Mouse (Mus musculus) neural tube, embryonic 12.5 days (tissue): Measurements from ENCODE around the gene Col6a5. TPM values are rescaled to one million over a fixed set of nuclear protein-coding genes. Genes with fewer than 3 reads are reported as not detected.

Source experiments
- ATAC-seq: fragments of 200-750 bp; cut with Nextera tagmentation; 2 replicates; pipeline ENCODE4 v1.8.0; 2017; ENCODE audit warnings: low read depth, mild to moderate bottlenecking, moderate TSS enrichment, moderate library complexity; ENCODE audit not compliant: low FRiP score
- H3K27ac ChIP-seq: fragments of 300-500 bp; sonication (generic); 2 replicates; pipeline ENCODE4 v1.5.1; 2016
- H3K27me3 ChIP-seq: fragments of 300-500 bp; sonication (generic); replicated peaks from 2 replicates; pipeline ENCODE4 v1.6.1; 2016; ENCODE audit warnings: mild to moderate bottlenecking
- H3K36me3 ChIP-seq: fragments of 300-500 bp; sonication (generic); 2 replicates; pipeline ENCODE4 v1.6.1; 2016; ENCODE audit warnings: mild to moderate bottlenecking
- H3K4me1 ChIP-seq: fragments of 300-500 bp; sonication (generic); 2 replicates; pipeline ENCODE4 v1.6.1; 2016
- H3K4me2 ChIP-seq: fragments of 300-500 bp; sonication (generic); replicated peaks from 2 replicates; pipeline ENCODE4 v1.6.1; 2016; ENCODE audit warnings: mild to moderate bottlenecking
- H3K4me3 ChIP-seq: fragments of 300-500 bp; sonication (generic); 2 replicates; pipeline ENCODE4 v1.5.1; 2016
- H3K9ac ChIP-seq: fragments of 300-500 bp; sonication (generic); 2 replicates; pipeline ENCODE4 v1.6.1; 2016; ENCODE audit warnings: mild to moderate bottlenecking
- H3K9me3 ChIP-seq: fragments of 300-500 bp; sonication (generic); 2 replicates; pipeline ENCODE4 v1.6.1; 2016; ENCODE audit warnings: mild to moderate bottlenecking
- WGBS: fragments of 180-500 bp; shearing (Covaris S2); methylation state at CpG from one replicate; pipeline ENCODE4 v1.1.7; 2016; 5-methylcytosine and 5-hydroxymethylcytosine counted together
- polyA plus RNA-seq: library from polyadenylated mRNA; unstranded; fragments of >200 nt; fragmentation: Nextera tagmentation; extraction: Ambion mirVana; gene quantifications from 2 replicates; pipeline ENCODE4 v1.2.1, GENCODE M21; 2016

Col6a5 gene
- polyA plus RNA-seq, 1 experiment from 2014 or later, result 0.09 TPM

DNA sequence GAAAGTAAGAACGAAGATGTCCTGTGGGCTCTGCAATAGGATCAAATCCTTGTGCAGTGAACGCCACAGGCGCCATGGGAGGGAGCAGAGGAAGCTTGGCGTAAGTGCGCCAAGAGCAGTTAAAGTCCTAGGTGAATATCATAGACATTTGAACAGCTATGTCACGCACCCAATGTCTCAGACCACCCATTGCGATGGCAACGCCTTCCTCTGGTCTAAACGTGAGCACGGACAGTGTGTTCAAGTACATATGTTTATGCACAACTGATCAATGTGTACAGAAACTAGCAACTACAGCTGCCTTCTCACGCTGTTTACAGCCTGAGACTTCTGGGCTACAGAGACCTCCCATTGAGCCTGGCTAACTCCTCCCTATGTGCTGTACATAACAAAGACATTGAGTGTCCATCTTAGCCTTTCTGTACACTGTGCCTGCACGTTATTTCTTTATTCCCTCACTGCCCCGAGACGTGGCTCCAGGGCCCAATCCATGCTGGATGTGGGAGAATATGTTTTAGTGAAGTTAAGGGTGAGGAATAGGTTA is 11.0 kb upstream of the Col6a5 start:
- H3K27ac ChIP-seq, result no peak overlapping the region
- no peak for ATAC-seq
- H3K27me3 ChIP-seq, result 0 out of 2 replicates have a peak, but pooled peaks cover 4% of the 10 kb centered on the region
- no peaks in the 10 kb centered on the region for H3K36me3 ChIP-seq
- no peak overlapping the region for H3K4me3 ChIP-seq
- H3K9me3 ChIP-seq, result no peaks in the 10 kb centered on the region
- 90% methylated on average over 14 of the region's 14 CpGs for WGBS
- no peak overlapping the region for H3K4me2 ChIP-seq
- H3K9ac ChIP-seq, result no peak overlapping the region
- H3K4me1 ChIP-seq, result no peaks in the 10 kb centered on the region

GRCm38 (mm10) chr9:105970901-105971300 is 10.5 kb upstream of the Col6a5 start:
- ATAC-seq, result no peak

DNA sequence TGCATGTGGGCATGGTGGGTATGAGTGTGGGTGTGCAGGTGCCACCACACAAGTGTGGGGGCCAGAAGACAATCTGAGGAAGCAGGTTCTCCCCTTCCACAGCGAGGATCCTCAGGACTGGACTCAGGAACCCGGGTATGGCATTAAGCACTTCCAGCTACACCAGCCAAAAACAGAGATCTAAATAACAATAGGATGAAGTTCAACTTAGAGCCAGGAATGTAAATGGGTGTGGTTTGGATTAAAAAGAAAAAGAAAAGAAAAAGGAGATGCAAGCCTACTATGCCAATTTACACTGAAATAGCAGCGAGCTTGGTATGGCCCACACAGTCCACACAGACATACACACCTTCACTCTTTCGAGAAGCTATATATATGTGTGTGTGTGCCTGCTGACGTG is 7.5 kb upstream of the Col6a5 start:
- Histone ChIP-seq H3K27ac (no peak overlapping the region), H3K4me1 (no peaks in the 10 kb centered on the region), H3K36me3 (no peaks in the 10 kb centered on the region), H3K9me3 (no peaks in the 10 kb centered on the region), H3K9ac (no peak overlapping the region), H3K27me3 (no peaks in the 10 kb centered on the region), H3K4me2 (no peak overlapping the region), H3K4me3 (no peak overlapping the region)
- whole genome bisulfite sequencing, result 83% methylated on average over 5 of the region's 5 CpGs
- no peak for ATAC-seq

More at GRCm38 (mm10) chr9:105970901-105971300, 10.5 kb upstream of the Col6a5 start:
- no peaks in the 10 kb centered on the region for H3K9me3 ChIP-seq
- no peak overlapping the region for H3K4me2 ChIP-seq
- no peaks in the 10 kb centered on the region for H3K27me3 ChIP-seq
- H3K36me3 ChIP-seq, result no peaks in the 10 kb centered on the region
- no peak overlapping the region for H3K4me3 ChIP-seq
- H3K27ac ChIP-seq, result no peak overlapping the region
- no peaks in the 10 kb centered on the region for H3K4me1 ChIP-seq
- WGBS, result 87% methylated on average over 5 of the region's 5 CpGs
- H3K9ac ChIP-seq, result no peak overlapping the region

GRCm38 (mm10) chr9:105959116-105959515 is 1.3 kb downstream of the Col6a5 start:
- no peak for ATAC-seq
- 67% methylated on average over 1 of the region's 1 CpGs for WGBS
- Histone ChIP-seq H3K4me2 (no peak overlapping the region), H3K4me3 (no peak overlapping the region), H3K4me1 (peaks cover 5% of the 10 kb centered on the region; the same call in 1 of the 2 replicates), H3K27me3 (peaks cover 6% of the 10 kb centered on the region; the same call in 1 of the 2 replicates), H3K9ac (no peak overlapping the region), H3K36me3 (no peaks in the 10 kb centered on the region), H3K9me3 (no peaks in the 10 kb centered on the region), H3K27ac (no peak overlapping the region)

DNA sequence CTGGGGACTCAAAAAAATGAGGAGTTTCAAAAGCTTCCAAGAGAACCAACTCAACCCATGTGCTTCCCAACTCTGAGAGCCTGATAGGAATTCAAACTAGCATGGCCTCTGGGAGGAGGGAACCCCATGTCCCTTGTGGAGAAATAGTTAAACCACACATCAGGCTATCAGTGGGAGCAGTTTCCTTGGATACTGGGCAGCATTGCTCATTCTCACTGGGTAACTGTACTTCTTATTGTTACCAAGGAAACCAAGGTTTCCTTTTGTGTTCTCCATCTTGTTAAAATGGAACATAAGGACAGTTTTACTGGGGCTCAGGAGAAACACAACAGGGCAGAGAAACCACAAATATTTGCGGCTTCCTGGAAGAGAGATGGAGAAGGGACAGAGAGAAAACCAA is 10.7 kb downstream of the Col6a5 start:
- ATAC-seq, result no peak
- H3K4me1 ChIP-seq, result no peaks in the 10 kb centered on the region
- H3K9ac ChIP-seq, result no peak overlapping the region
- WGBS, result 91% methylated on average over 1 of the region's 1 CpGs
- H3K4me2 ChIP-seq, result no peak overlapping the region
- H3K9me3 ChIP-seq, result no peaks in the 10 kb centered on the region
- no peaks in the 10 kb centered on the region for H3K27me3 ChIP-seq
- H3K27ac ChIP-seq, result no peak overlapping the region
- H3K36me3 ChIP-seq, result no peaks in the 10 kb centered on the region
- H3K4me3 ChIP-seq, result no peak overlapping the region

DNA sequence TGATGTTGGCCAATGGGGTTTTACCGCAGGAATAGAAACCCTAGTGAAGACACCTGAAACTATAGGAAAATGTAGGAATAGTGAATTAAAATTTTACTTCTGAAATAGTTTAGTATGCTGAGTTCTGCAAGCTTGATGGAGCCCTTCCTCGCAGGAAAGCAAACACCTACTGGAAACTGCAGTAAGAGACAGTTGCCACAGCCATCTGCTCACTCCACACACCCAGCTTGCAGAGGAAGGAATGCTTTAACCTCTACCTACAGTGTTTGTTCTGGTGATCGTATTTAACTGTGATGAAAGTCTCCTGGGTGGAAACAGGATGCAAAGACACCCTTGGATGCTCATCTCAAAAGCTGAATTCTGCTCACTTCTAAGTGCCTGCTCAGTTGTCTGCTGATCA is 12.9 kb downstream of the Col6a5 start:
- ATAC-seq, result no peak

DNA sequence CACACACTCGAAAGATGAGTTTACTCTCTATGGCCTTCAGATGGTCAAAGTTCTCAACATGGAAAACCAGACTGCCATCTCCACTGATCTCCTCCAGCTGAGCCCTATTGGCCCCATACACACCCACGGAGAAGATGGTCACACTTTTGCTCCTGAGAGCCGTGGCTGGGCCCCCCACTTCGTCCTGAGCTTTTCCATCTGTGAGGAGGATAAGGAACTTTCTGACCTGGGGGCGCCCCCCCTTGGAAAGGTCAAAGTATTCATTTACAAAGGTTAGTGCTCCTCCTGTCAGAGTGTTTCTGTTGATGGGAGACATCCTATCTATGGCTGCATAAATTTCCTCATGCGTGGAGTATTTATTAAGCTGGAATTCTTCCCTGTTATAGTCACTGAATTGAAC is 26.6 kb downstream of the Col6a5 start:
- no peaks in the 10 kb centered on the region for H3K9me3 ChIP-seq
- 67% methylated on average over 6 of the region's 6 CpGs for WGBS
- no peaks in the 10 kb centered on the region for H3K27me3 ChIP-seq
- no peaks in the 10 kb centered on the region for H3K4me1 ChIP-seq
- H3K4me3 ChIP-seq, result no peak overlapping the region
- H3K4me2 ChIP-seq, result no peak overlapping the region
- H3K36me3 ChIP-seq, result no peaks in the 10 kb centered on the region
- no peak overlapping the region for H3K9ac ChIP-seq
- no peak for ATAC-seq
- no peak overlapping the region for H3K27ac ChIP-seq

More for the DNA sequence above, 12.9 kb downstream of the Col6a5 start:
- H3K36me3 ChIP-seq, result no peaks in the 10 kb centered on the region
- no peak overlapping the region for H3K4me3 ChIP-seq
- H3K4me2 ChIP-seq, result no peak overlapping the region
- H3K27ac ChIP-seq, result no peak overlapping the region
- WGBS, result 81% methylated on average over 3 of the region's 3 CpGs
- H3K27me3 ChIP-seq, result no peaks in the 10 kb centered on the region
- no peaks in the 10 kb centered on the region for H3K4me1 ChIP-seq
- no peaks in the 10 kb centered on the region for H3K9me3 ChIP-seq
- no peak overlapping the region for H3K9ac ChIP-seq

- Histone ChIP-seq H3K27me3 (no peaks in the 10 kb centered on the region), H3K27ac (no peak overlapping the region), H3K4me1 (no peaks in the 10 kb centered on the region), H3K36me3 (no peaks in the 10 kb centered on the region), H3K9ac (no peak overlapping the region), H3K4me3 (no peak overlapping the region), H3K4me2 (no peak overlapping the region), H3K9me3 (no peaks in the 10 kb centered on the region)
- no peak for ATAC-seq
- WGBS, result 87% methylated on average over 4 of the region's 4 CpGs
These were observed 31.2 kb downstream of the Col6a5 start for GRCm38 (mm10) chr9:105929287-105929686.

GRCm38 (mm10) chr9:105928406-105929071 is 31.9 kb downstream of the Col6a5 start:
- Histone ChIP-seq H3K36me3 (no peaks in the 10 kb centered on the region), H3K27ac (no peak overlapping the region), H3K9me3 (no peaks in the 10 kb centered on the region), H3K4me2 (no peak overlapping the region), H3K4me3 (no peak overlapping the region), H3K27me3 (no peaks in the 10 kb centered on the region), H3K4me1 (no peaks in the 10 kb centered on the region), H3K9ac (no peak overlapping the region)
- no peak for ATAC-seq
- 74% methylated on average over 6 of the region's 6 CpGs for WGBS

GRCm38 (mm10) chr9:105923659-105924058 is 36.8 kb downstream of the Col6a5 start:
- H3K27me3 ChIP-seq, result no peaks in the 10 kb centered on the region
- H3K9ac ChIP-seq, result no peak overlapping the region
- no peaks in the 10 kb centered on the region for H3K36me3 ChIP-seq
- H3K4me1 ChIP-seq, result no peaks in the 10 kb centered on the region
- no peak for ATAC-seq
- no peak overlapping the region for H3K4me3 ChIP-seq
- no peak overlapping the region for H3K4me2 ChIP-seq
- H3K27ac ChIP-seq, result no peak overlapping the region
- 86% methylated on average over 2 of the region's 2 CpGs for WGBS
- no peaks in the 10 kb centered on the region for H3K9me3 ChIP-seq

DNA sequence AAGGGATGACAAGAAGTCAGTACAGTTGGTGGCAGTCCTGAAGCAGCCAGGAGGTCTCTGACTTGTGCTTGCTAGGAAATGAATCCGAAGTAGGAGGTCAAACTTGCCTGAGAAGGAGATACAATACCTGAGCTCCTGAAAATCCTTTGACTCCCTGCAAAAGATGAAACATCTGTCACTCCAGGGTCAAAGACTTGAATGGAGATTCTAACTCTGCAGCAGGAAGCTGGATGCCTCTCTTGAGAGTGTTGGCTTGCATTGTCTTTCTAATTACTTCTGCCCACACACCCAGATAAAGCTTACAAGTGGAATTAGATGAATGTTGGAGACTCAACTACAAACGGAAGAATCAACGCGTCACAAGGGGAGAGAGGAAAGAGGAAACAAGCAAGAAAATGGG is 45.3 kb downstream of the Col6a5 start:
- H3K4me1 ChIP-seq, result no peaks in the 10 kb centered on the region
- H3K36me3 ChIP-seq, result no peaks in the 10 kb centered on the region
- no peak overlapping the region for H3K4me3 ChIP-seq
- no peaks in the 10 kb centered on the region for H3K9me3 ChIP-seq
- H3K9ac ChIP-seq, result no peak overlapping the region
- H3K27me3 ChIP-seq, result no peaks in the 10 kb centered on the region
- 38% methylated on average over 4 of the region's 4 CpGs for WGBS
- no peak for ATAC-seq
- no peak overlapping the region for H3K4me2 ChIP-seq
- H3K27ac ChIP-seq, result no peak overlapping the region

GRCm38 (mm10) chr9:105910166-105910565 is 50.3 kb downstream of the Col6a5 start:
- no peak overlapping the region for H3K27ac ChIP-seq
- no peak overlapping the region for H3K4me2 ChIP-seq
- H3K9ac ChIP-seq, result no peak overlapping the region
- no peaks in the 10 kb centered on the region for H3K27me3 ChIP-seq
- 89% methylated on average over 2 of the region's 2 CpGs for WGBS
- no peak for ATAC-seq
- H3K36me3 ChIP-seq, result no peaks in the 10 kb centered on the region
- no peaks in the 10 kb centered on the region for H3K9me3 ChIP-seq
- no peaks in the 10 kb centered on the region for H3K4me1 ChIP-seq
- H3K4me3 ChIP-seq, result no peak overlapping the region

DNA sequence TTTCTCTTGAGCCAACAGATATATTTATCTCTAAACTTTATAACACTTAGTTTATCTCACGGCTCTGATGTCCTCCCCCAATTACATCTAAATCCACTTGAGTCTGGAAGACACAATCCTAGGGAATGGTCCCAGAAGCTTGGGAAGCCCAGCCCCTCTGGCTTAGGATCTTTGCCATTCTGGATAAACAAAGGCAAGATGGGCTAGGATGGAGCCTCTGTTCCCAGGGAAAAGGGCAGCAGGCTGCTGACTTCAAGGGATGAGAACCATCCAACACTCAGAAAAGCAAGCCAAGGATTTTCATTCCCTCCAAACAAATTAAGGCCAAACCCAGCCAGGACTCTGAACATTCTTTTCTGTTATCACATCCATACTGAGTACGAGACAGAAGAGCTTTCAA is 51.1 kb downstream of the Col6a5 start:
- H3K27ac ChIP-seq, result no peak overlapping the region
- H3K36me3 ChIP-seq, result no peaks in the 10 kb centered on the region
- no peaks in the 10 kb centered on the region for H3K27me3 ChIP-seq
- no peak overlapping the region for H3K4me3 ChIP-seq
- 87% methylated on average over 2 of the region's 2 CpGs for WGBS
- no peaks in the 10 kb centered on the region for H3K4me1 ChIP-seq
- no peak overlapping the region for H3K4me2 ChIP-seq
- no peaks in the 10 kb centered on the region for H3K9me3 ChIP-seq
- ATAC-seq, result no peak
- H3K9ac ChIP-seq, result no peak overlapping the region
